Mouse (Mus musculus): Measurements from ENCODE around the gene Gsk3a. TPM values are rescaled to one million over a fixed set of nuclear protein-coding genes. Genes with fewer than 3 reads are reported as not detected.

The Gsk3a gene
- 10 to 100 TPM; 93.3 to 96.7 TPM for total RNA-seq (2021)
- long read RNA-seq, experiment 1, transcript Gsk3a-201 (11 exons, 2,260 nt): major isoform, 34 of 49 reads
- long read RNA-seq, experiment 1, partial matches to known transcripts: 3 of 49 reads
- long read RNA-seq, experiment 1, other reads (novel, unspliced or antisense): 12 of 49 reads
- long read RNA-seq, experiment 2, transcript Gsk3a-201 (11 exons, 2,260 nt): major isoform, 29 of 38 reads
- long read RNA-seq, experiment 2, partial matches to known transcripts: 1 of 38 reads
- long read RNA-seq, experiment 2, other reads (novel, unspliced or antisense): 8 of 38 reads

- peak; percentile 98 to 99 for DNase-seq
Measured at GRCm38 (mm10) chr7:25237249-25238014, at the start of gene Gsk3a. Gene Gsk3a, minus strand, starts transcription at chr7:25237851.

DNA sequence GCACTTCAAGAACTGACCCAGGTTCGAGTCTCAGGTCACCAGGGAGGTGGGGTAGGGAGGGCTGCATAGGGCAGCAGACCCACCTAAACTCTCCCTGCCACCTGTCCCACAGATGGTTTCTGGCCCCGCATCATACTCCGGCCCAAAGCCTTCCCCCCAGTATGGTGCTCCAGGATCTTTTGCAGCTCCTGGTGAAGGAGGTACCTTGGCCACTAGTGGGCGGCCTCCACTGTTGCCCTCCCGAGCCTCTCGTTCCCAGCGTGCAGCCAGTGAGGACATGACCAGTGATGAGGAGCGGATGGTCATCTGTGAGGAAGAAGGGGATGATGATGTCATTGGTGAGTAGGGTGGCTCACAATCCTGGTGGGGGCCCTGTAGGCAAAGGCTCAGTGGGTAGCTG lies 49.3 kb upstream of the Gsk3a start:
- no peak for DNase-seq

DNA sequence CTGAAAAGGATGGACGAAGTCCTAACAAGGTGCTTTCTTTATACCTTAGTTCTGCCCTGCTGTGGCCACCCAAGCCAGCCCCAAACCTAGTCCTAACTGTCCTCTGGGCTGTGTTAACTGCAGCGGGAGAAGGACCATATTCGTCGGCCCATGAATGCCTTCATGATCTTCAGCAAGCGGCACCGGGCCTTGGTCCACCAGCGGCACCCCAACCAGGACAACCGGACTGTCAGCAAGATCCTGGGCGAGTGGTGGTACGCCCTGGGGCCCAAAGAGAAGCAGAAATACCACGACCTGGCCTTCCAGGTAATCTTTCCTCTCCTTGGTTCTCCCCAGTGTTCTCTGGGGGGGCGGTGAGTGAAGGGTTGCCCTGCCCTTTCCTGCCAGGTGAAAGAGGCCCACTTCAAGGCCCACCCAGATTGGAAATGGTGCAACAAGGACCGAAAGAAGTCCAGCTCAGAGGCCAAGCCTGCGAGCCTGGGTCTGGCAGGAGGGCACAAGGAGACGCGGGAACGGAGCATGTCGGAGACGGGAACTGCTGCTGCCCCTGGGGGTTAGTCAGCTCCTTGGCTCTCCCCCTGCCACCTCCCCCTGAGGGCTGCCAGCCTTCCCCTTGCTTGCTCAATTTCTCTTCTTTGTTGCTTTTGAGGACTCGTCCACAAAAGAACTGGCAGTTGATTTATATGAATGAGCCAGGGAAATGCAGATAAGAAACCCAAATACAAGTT lies 48.0 kb upstream of the Gsk3a start:
- peak in 1 of 2 experiments; percentile 48 for DNase-seq

DNA sequence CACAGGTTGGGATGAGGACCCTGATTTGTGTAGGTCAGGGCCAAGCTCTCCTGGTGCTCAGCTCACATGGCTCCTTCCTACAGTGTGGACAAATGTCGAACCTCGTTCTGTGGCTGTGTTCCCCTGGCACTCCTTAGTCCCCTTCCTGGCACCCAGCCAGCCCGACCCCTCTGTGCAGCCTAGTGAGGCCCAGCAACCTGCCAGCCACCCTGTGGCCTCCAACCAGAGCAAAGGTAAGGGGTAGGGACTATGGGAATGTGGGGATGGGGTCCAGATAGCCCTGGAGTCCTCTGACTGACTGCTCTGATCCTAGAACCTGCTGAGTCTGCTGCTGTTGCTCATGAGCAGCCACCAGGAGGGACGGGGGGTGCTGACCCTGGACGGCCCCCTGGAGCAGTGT lies 47.1 kb upstream of the Gsk3a start:
- DNase-seq: no peak

DNA sequence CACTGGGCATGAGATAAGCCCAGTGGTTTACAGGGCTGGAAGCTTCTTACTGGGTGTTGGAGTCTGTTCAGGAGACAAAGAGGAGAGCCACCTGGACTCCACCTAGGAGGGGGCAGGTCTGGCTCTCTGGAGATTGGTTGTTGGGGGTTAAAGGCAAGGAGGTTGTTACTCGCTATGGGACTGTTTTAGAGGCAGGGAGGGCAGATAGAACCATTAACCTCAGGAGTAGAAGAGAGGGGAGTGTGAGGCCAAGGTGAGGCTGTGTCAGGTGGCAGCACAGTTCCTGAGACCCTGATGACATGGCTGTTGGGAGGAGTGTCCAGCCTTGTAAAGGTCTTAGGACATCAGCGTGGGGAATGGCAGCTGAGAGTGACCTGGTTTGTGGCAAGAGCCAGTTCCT lies 46.5 kb upstream of the Gsk3a start:
- DNase-seq: no peak

DNA sequence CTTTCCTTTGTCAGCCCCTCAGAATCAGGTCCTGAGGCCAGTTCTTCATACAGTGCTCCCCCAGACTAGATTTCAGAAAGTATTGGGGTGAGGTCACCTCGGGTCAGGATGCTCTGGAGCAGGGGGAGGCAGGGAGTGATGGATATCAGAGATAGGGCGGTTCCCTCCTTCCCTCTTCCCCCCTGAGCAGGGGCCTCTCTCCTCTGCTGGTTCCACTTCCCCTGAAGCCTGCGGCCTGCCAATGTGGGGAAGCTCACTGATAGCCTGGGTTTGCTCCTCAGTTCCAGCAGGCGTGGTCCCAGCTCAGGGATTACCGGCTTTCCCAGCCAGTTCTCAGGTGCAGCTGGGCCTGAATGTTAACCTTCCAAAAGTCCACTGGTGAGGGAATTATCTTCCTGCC lies 46.0 kb upstream of the Gsk3a start:
- DNase-seq: no peak

DNA sequence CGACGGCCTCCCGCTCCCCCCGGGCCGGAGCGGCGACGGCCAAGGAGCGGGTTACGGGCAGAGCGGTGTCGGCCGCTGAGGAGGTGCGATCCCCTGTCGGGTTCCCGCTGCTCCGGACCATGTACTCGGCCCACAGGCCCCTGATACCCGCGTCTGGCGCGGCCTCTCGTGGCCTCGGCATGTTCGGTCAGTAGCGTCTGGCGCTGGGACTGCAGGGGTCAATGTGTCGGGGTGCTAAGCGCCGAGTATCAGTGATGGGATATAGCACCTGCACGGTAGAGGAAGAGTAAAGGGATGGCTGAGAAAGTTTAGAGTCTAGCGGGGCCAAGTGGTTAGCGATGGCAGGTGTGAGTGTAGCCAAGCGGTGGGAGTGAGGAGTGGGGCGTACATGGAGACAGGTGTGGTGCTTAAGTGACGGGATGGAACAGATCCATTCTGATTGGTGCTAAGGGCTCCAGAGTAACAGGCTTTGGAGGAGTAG lies 45.1 kb upstream of the Gsk3a start:
- DNase-seq: peak in 1 of 2 experiments; percentile 51

DNA sequence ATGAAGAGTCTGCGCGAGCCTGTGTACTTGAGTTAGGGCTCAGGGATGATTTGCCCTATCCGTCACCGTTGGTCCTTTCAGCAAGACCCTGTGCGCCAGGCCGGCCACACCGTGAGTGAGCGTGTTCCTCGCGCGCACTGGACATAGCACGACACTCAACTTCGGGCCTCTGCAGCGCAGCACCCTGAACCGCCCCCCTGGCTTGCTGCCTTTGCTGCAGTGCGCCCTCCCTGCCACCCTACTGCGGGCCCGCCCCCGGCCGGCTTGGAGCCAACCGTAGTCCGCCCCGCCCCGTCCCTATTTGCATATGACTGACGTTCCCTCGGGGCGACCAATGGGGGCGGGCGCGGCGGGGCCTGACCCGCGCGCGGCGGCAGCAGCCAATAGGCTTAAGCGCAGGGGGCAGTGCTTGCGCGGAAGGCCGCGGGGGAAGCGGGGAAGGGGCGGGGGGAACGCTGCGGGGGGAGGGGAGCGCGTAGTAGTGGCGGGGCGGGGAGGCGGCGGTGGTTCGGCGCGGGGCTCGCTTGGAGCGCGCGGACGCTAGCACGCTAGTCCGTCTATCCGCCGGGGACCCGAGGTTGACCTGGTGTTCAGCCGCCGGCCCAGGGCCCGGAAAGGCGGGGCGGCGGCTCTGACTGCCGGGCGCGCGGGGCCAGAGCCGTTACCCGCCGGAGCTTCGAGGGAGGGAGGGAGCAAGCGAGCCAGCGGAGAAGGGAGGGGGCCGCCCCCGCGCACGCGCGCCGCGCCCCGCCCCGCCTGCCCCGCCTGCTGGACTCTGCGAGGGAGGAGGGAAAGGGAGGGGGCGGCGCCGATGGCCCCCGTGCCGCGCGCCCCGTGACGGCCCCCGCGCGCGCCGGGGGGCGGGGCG lies 44.3 kb upstream of the Gsk3a start:
- DNase-seq: peak; percentile 99

GRCm38 (mm10) chr7:25281166-25281733 lies 43.6 kb upstream of the Gsk3a start:
- no peak for DNase-seq

DNA sequence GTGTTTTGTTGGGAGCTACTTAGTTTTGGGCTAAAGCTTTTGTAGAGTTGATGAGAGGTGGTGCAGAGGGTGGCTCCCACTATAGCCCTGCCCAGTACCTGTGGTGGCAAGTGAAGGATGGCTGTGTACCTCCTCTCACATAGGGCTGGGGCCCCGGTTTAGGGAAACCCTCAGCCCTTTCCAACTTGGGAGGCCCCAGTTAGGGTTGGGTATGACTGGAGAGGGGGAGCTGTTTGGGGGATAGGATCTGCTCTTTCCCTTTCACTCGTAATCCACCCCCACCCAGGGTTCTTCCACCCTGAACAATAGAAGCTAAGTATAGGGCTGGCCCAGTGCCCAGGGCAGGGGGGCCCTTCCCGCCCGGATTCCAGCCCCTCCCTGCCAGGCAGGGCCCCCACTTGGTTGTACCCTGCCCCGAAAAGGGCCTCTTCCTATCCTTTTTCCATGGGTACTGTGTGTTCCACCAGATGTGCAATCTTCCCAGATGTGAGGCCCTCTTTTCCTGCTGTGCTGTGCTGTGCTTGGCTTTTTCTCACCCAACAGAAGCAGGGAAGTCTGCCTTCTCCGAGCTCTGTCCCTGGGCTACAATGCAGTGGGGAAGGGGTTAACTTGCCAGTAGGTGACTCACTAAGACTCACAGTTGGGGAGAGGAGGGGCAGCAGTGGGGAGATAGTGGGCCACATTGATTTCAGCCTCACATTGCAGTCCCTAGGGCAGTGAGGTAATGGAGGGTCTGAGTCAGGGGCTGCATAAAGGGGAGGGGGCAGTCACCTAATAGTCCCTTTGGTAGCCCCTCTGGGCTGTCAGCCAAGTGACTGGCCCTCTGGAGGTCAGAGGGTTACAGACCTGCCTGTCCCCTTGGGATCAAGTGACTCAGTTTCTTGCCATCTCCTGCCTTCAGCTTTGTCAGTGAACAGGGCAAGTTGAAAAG lies 42.5 kb upstream of the Gsk3a start:
- DNase-seq: peak; percentile 59 to 73

- peak; percentile 93 for DNase-seq
Measured at GRCm38 (mm10) chr7:25279076-25279860, 41.6 kb upstream of the Gsk3a start.

GRCm38 (mm10) chr7:25278341-25279075 lies 40.9 kb upstream of the Gsk3a start:
- DNase-seq: peak; percentile 87 to 88

DNA sequence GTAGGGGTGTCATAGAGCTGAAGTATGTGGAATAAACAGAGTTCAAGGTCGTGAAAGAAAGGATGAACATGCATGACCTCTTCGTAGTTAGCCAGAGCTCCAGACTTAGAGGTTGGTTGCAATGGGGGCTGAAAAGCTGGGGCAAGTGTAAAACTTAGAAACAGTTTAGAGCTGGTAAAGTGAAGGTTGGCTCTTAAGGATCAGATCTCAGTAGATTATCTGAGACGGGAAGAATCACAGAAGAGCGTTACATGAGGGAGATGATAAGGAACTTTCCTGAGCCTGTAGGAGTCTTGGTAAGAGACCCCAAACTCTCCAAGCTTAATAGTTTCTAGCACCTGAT lies 40.3 kb upstream of the Gsk3a start:
- no peak for DNase-seq

DNA sequence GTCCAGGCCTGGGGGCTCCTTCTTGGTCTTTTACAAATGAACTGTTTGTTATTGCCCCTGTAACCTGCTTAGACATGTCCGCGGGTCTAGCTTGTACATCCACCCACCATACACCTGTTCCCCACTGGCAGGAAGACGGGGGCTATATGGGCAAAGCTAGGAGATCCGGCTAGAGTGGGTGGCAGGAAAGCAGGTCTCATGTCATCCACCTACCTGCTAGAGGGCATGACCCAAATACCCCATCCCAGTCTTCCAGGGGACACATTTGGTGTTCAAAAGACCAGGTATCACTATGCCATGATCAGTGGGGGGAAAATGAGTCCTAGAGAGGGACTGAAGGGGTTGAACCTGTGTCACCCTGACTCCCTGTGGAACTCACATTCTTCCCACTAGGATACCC lies 39.8 kb upstream of the Gsk3a start:
- no peak for DNase-seq

GRCm38 (mm10) chr7:25275555-25276298 lies 38.1 kb upstream of the Gsk3a start:
- DNase-seq: no peak

GRCm38 (mm10) chr7:25274996-25275395 lies 37.3 kb upstream of the Gsk3a start:
- no peak for DNase-seq

DNA sequence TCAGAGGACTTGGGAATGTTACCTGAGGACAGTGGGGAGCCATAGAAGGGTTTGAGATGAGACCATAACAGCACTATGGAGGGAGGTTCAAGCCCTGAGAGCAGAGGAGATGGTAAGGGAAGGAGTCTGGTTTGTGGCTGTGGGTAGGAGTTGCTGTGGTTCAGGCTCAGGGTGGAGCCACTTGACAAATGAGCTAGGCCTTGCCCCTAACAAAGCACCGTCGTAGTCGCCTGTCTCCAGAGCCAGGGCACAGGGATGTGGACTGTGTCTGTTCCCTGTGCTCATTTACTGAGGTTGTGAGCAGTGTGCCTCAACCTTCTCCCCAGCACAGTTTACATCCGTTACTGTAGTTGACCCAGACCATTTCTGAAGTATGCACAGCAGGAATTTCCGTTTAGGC lies 36.9 kb upstream of the Gsk3a start:
- no peak for DNase-seq

Data from adrenal gland, postnatal 36 days (tissue).